Mouse (Mus musculus): ENCODE data around the gene Gbp4. TPM values are rescaled to one million over a fixed set of nuclear protein-coding genes. Genes with fewer than 3 reads are reported as not detected.
"Not testable (repeated sequence)": the region's sequence is repeated elsewhere in the genome, so short reads cannot be mapped to it uniquely, and the experiment has no call there.

Gene Gbp4
- total and polyA plus RNA-seq, 3 experiments = 16.1 to 19.3 (median 17.2) TPM

DNA sequence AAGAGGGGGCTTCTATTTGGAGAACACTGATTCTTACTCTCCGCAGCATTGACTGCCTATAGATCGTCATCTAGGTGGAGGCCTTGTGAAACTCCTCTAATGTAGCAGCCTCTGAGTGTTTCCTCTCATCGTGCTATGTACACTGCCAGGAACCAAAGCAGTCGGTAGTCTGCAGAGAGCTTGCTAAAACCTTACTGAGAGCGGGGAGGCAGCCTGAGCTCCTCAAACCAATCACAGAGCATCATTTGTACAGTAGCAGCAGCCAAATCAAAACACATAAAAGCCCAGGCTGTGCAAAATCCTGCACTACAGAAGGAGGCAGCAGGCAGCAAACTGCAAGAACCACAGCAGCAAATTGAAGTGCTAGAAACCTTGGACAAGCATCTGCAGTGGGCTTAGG lies 25.7 kb downstream of the Gbp4 start:
- DNase-seq (ENCODE audit: extremely low read depth) = no peak
- Histone ChIP-seq H3K9me3 (replicated peaks; ENCODE audit: low read length) (no peaks in the 10 kb centered on the region), H3K79me2 (replicated peaks; ENCODE audit: control insufficient read depth, extremely low read depth, insufficient read depth, poor library complexity, severe bottlenecking) (no peaks in the 10 kb centered on the region), H3K36me3 (replicated peaks in 1 of 2; ENCODE audit: control insufficient read depth in 1 of 2, insufficient read depth in 1 of 2, low read length in 1 of 2) (peaks cover 10 to 30% of the 10 kb centered on the region in 2 experiments), H3K9ac (ENCODE audit: insufficient read depth, low read depth) (no peak overlapping the region), H3K4me1 (ENCODE audit: control insufficient read depth in 1 of 2, insufficient read depth in 2 of 2) (peaks cover 3 to 20% of the 10 kb centered on the region in 2 experiments; a peak in 3 of 4 replicates), H3K27ac (ENCODE audit: insufficient read depth, low read depth) (no peak overlapping the region), H3K27me3 (replicated peaks) (no peaks in the 10 kb centered on the region), H3K4me3 (replicated peaks in 1 of 3; ENCODE audit: low read depth in 2 of 3, low read length in 2 of 3, poor library complexity in 1 of 3) (no peak overlapping the region), H3K4me2 (ENCODE audit: insufficient read depth, low read depth, poor library complexity, severe bottlenecking) (no peak overlapping the region)
- in situ Hi-C loops (cut with MboI; ENCODE audit: low pct_ligation_motif_present, low pct_unique_long_range_greater_than_20kb, low sequenced_read_pairs) (no loop called here), dilution Hi-C loops (cut with MboI; ENCODE audit: extremely low pct_ligation_motif_present, extremely low pct_unique_long_range_greater_than_20kb, low sequenced_read_pairs) (no loop called here)
- TF ChIP-seq USF2 (conservative IDR thresholded peaks at IDR 0.05; ENCODE audit: low read depth, low read length) = no peak
- no peak for TF ChIP-seq ELF1 (IDR thresholded peaks at IDR 0.05; ENCODE audit: low read depth, low read length)
- TF ChIP-seq NRF1 (IDR thresholded peaks at IDR 0.05; ENCODE audit: low read depth, low read length) = no peak
- no peak for TF ChIP-seq HCFC1 (IDR thresholded peaks at IDR 0.05; ENCODE audit: low read depth, low read length)
- TF ChIP-seq PAX5 (IDR thresholded peaks at IDR 0.05; ENCODE audit: low read length) = no peak
- TF ChIP-seq MAFK (IDR thresholded peaks at IDR 0.05; ENCODE audit: insufficient replicate concordance, low read length) = no peak
- no peak for TF ChIP-seq KAT2A (IDR thresholded peaks at IDR 0.05; ENCODE audit: insufficient replicate concordance, low read length)
- no peak for TF ChIP-seq MXI1 (IDR thresholded peaks at IDR 0.05; ENCODE audit: low read depth, low read length)
- TF ChIP-seq ZC3H11A (IDR thresholded peaks at IDR 0.05; ENCODE audit: low read depth, low read length) = no peak
- TF ChIP-seq POLR2AphosphoS2 (IDR thresholded peaks at IDR 0.05; ENCODE audit: low read depth, low read length) = no peak
- TF ChIP-seq EP300 (IDR thresholded peaks at IDR 0.05; ENCODE audit: low read length) = no peak
- TF ChIP-seq RCOR1 (conservative IDR thresholded peaks at IDR 0.05; ENCODE audit: low read depth, low read length) = no peak
- TF ChIP-seq IRF4 (IDR thresholded peaks at IDR 0.05; ENCODE audit: low read depth, low read length) = no peak
- no peak for TF ChIP-seq TBP (conservative IDR thresholded peaks at IDR 0.05; ENCODE audit: low read depth, low read length)
- TF ChIP-seq E2F4 (IDR thresholded peaks at IDR 0.05; ENCODE audit: insufficient replicate concordance, low read depth, low read length) = no peak
- no peak for TF ChIP-seq POLR2A (IDR thresholded peaks at IDR 0.05; ENCODE audit: low read depth, low read length)
- TF ChIP-seq SIN3A (IDR thresholded peaks at IDR 0.05; ENCODE audit: low read length) = no peak
- TF ChIP-seq USF1 (IDR thresholded peaks at IDR 0.05; ENCODE audit: low read depth, low read length) = no peak
- TF ChIP-seq BHLHE40 (IDR thresholded peaks at IDR 0.05; ENCODE audit: low read depth, low read length) = no peak
- TF ChIP-seq CHD2 (IDR thresholded peaks at IDR 0.05; ENCODE audit: low read length) = no peak

DNA sequence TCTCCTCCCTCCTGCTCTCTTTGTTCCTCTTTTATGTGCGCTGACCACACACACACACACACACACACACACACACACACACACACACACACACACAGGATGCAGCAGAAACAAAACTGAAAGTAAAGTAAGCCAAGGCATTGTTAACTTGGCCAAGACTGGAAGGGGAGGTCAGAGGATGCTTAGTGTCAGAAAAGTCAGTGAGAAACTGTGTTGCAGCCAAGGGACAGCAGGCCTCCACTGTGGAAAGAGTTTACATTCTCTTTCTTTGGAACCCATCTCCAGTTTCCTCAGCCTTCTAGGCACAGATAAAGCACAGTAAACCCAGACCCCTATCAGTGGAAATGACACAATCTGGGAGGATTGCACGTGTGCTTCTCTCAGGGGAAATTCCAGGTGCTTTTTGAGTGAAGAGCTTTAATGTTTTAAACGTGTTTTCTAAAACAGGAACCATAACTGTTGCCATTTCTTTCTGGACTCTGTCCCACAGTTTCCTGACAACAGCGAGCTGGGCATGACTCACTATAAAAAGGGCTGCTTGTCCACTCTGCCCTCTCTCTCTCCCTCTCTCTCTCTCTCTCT lies 29.0 kb downstream of the Gbp4 start:
- Histone ChIP-seq H3K4me1 (ENCODE audit: control insufficient read depth in 1 of 2, insufficient read depth in 2 of 2) (peaks cover 3 to 20% of the 10 kb centered on the region in 2 experiments; a peak in 3 of 4 replicates), H3K4me3 (replicated peaks in 1 of 3; ENCODE audit: low read depth in 2 of 3, low read length in 2 of 3, poor library complexity in 1 of 3) (peak overlapping the region in 2 of 3 experiments; percentile 19 to 46), H3K4me2 (ENCODE audit: insufficient read depth, low read depth, poor library complexity, severe bottlenecking) (peak overlapping the region; percentile 99), H3K9ac (ENCODE audit: insufficient read depth, low read depth) (peak overlapping the region; percentile 46), H3K27ac (ENCODE audit: insufficient read depth, low read depth) (peak overlapping the region; percentile 82)
- H3K36me3 ChIP-seq (replicated peaks in 1 of 2; ENCODE audit: control insufficient read depth in 1 of 2, insufficient read depth in 1 of 2, low read length in 1 of 2); dilution Hi-C loops (cut with MboI; ENCODE audit: extremely low pct_ligation_motif_present, extremely low pct_unique_long_range_greater_than_20kb, low sequenced_read_pairs); in situ Hi-C loops (cut with MboI; ENCODE audit: low pct_ligation_motif_present, low pct_unique_long_range_greater_than_20kb, low sequenced_read_pairs); H3K27me3 ChIP-seq (replicated peaks); H3K79me2 ChIP-seq (replicated peaks; ENCODE audit: control insufficient read depth, extremely low read depth, insufficient read depth, poor library complexity, severe bottlenecking); H3K9me3 ChIP-seq (replicated peaks; ENCODE audit: low read length): not testable (repeated sequence)
- DNase-seq (ENCODE audit: extremely low read depth) = peak; percentile 73
- TF ChIP-seq RCOR1 (conservative IDR thresholded peaks at IDR 0.05; ENCODE audit: low read depth, low read length) (0 out of 2 replicates have a peak, but pooled peaks have one; percentile 13), CHD1 (IDR thresholded peaks at IDR 0.05; ENCODE audit: low read depth, low read length) (peak; percentile 93), ETS1 (conservative IDR thresholded peaks at IDR 0.05; ENCODE audit: low read depth, low read length) (peak; percentile 84), MEF2A (IDR thresholded peaks at IDR 0.05; ENCODE audit: borderline replicate concordance, low read depth, low read length) (peak; percentile 19; the same call in 1 of the 2 replicates), IRF4 (IDR thresholded peaks at IDR 0.05; ENCODE audit: low read depth, low read length) (peak; percentile 73), MAX (IDR thresholded peaks at IDR 0.05; ENCODE audit: low read length) (peak; percentile 68; the same call in 1 of the 2 replicates), POLR2A (IDR thresholded peaks at IDR 0.05; ENCODE audit: low read depth, low read length) (0 out of 2 replicates have a peak, but pooled peaks have one; percentile 9), MYC (IDR thresholded peaks at IDR 0.05; ENCODE audit: low read depth, low read length) (peak; percentile 75), JUND (conservative IDR thresholded peaks at IDR 0.05; ENCODE audit: low read depth, low read length) (0 out of 2 replicates have a peak, but pooled peaks have one; percentile 41), EP300 (IDR thresholded peaks at IDR 0.05; ENCODE audit: low read length) (peak; percentile 51), MXI1 (IDR thresholded peaks at IDR 0.05; ENCODE audit: low read depth, low read length) (0 out of 2 replicates have a peak, but pooled peaks have one; percentile 56), TCF12 (IDR thresholded peaks at IDR 0.05; ENCODE audit: low read depth, low read length) (peak; percentile 65), TBP (conservative IDR thresholded peaks at IDR 0.05; ENCODE audit: low read depth, low read length) (peak; percentile 38; the same call in 1 of the 2 replicates), BHLHE40 (IDR thresholded peaks at IDR 0.05; ENCODE audit: low read depth, low read length) (peak; percentile 93), SIN3A (IDR thresholded peaks at IDR 0.05; ENCODE audit: low read length) (peak; percentile 60), MAZ (IDR thresholded peaks at IDR 0.05; ENCODE audit: low read depth, low read length) (0 out of 2 replicates have a peak, but pooled peaks have one; percentile 40)
